Mouse (Mus musculus): Measurements from ENCODE around the gene Gltp. TPM values are rescaled to one million over a fixed set of nuclear protein-coding genes. Genes with fewer than 3 reads are reported as not detected.

The Gltp gene
- polyA plus RNA-seq (2015; fragmentation: Nextera tagmentation; extraction: Ambion mirVana), result 23.1 and 23.8 TPM in 2 replicates

DNA sequence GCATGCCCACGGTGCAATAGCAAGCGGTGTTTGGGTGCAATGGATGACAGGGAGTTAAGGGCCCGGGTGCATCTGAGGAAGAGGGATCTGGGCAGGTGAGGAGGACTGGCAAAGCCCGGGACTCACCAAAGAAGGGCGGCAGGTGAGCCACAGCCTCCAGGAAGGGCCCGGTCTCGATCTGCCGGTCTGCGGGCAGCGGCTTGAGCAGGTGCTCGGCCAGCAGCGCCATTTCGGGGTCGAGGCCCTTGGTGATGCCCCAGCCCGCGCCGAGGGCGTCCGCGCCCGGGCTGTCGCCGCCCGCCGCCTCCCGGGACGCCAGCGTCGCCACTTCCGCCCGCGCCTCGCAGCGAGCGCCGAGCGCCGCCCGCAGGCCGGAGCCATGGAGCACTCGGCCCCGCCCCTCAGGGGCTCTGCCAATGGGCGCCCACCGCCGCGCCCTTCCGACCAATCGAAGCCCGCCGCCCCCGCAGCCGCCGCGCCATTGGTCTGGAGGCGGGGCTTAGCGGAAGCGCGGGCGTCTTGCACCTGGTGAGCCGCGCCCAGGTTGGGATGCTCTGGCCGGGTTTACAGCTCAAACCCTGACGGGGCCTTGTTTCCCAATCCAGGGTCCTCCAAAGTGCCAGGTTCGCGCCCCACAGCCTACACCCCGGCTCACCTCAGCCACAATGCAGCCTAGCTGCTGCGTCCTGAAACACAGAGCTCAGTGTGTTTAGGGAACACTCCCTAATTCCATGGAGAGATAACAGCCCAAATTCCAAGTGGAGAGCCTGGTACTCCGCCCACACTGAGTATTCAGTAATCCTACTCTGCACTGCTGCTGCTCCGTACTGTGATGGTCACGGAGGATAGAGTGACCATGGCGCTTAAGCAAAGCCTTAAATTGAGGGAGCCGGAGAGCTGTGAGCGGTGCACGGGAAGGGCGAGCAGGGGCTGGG lies at the start of gene Gltp:
Gltp (minus strand) TSS at position 352 of the 935 bp plus-strand sequence.
- WGBS (ENCODE audit: insufficient replicate concordance), result 6% methylated on average over 62 of the region's 75 CpGs
- Histone ChIP-seq H3K4me3 (ENCODE audit: low read depth, low read length) (peak within 1 kb of the TSS; percentile 70), H3K27ac (ENCODE audit: low read depth) (peak within 1 kb of the TSS; percentile 53; the same call in 1 of the 2 replicates), H3K4me1 (ENCODE audit: insufficient read depth) (peaks cover 17% of the 10 kb centered on the region), H3K9me3 (ENCODE audit: low read length) (no peaks in the 10 kb centered on the region), H3K27me3 (ENCODE audit: insufficient read depth, low read length) (0 out of 2 replicates have a peak, but pooled peaks cover 3% of the 10 kb centered on the region), H3K36me3 (replicated peaks; ENCODE audit: insufficient read depth, low read length) (no peaks in the 10 kb centered on the region), H3K9ac (replicated peaks) (peak within 1 kb of the TSS; percentile 74), H3K4me2 (ENCODE audit: low read depth, low read length) (peak within 1 kb of the TSS; percentile 94)
- TF ChIP-seq EP300 (IDR thresholded peaks at IDR 0.05; ENCODE audit: low read depth) (no peak), CTCF (IDR thresholded peaks at IDR 0.05; ENCODE audit: low read depth) (peak; percentile 33)
- peak; percentile 99 for ATAC-seq
- DNase-seq, result peak; percentile 95

DNA sequence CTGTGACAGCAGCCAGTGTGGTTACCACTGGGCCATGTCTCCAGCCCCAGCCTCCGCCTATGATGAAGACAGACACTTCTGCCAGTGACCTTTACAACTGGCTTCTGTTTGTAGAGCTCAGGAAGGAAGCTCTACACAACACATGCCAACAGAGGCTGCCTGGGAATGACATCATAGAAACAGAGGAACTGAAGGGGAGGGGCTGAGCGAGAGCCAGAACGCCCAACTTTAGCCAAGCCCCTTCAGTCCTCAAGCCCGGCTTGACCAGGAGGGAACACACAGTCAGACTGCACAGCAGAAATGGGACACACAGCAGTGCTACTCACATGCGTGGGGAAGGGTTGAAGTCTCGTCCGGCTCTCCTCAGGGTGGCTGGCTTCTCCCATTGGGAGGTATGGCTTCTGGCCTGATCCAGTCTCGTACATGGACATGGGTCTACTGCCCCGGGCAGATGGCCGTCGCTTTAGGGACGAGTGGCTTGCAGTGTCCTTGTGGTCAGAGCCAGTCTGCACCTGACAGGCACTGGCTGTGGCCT lies 48.0 kb upstream of the Gltp start:
- H3K27ac ChIP-seq (ENCODE audit: low read depth), result peak overlapping the region; percentile 48
- peaks cover 83% of the 10 kb centered on the region for H3K36me3 ChIP-seq (replicated peaks; ENCODE audit: insufficient read depth, low read length)
- ATAC-seq (peak; percentile 86), DNase-seq (peak; percentile 34)
- no peaks in the 10 kb centered on the region for H3K27me3 ChIP-seq (ENCODE audit: insufficient read depth, low read length)
- H3K4me1 ChIP-seq (ENCODE audit: insufficient read depth), result no peaks in the 10 kb centered on the region; the same call in 1 of the 2 replicates
- H3K4me2 ChIP-seq (ENCODE audit: low read depth, low read length), result no peak overlapping the region
- TF ChIP-seq CTCF (IDR thresholded peaks at IDR 0.05; ENCODE audit: low read depth) (no peak), EP300 (IDR thresholded peaks at IDR 0.05; ENCODE audit: low read depth) (no peak)
- H3K9me3 ChIP-seq (ENCODE audit: low read length), result no peaks in the 10 kb centered on the region
- 69% methylated on average over 12 of the region's 12 CpGs for WGBS (ENCODE audit: insufficient replicate concordance)
- H3K4me3 ChIP-seq (ENCODE audit: low read depth, low read length), result no peak overlapping the region
- H3K9ac ChIP-seq (replicated peaks), result no peak overlapping the region

DNA sequence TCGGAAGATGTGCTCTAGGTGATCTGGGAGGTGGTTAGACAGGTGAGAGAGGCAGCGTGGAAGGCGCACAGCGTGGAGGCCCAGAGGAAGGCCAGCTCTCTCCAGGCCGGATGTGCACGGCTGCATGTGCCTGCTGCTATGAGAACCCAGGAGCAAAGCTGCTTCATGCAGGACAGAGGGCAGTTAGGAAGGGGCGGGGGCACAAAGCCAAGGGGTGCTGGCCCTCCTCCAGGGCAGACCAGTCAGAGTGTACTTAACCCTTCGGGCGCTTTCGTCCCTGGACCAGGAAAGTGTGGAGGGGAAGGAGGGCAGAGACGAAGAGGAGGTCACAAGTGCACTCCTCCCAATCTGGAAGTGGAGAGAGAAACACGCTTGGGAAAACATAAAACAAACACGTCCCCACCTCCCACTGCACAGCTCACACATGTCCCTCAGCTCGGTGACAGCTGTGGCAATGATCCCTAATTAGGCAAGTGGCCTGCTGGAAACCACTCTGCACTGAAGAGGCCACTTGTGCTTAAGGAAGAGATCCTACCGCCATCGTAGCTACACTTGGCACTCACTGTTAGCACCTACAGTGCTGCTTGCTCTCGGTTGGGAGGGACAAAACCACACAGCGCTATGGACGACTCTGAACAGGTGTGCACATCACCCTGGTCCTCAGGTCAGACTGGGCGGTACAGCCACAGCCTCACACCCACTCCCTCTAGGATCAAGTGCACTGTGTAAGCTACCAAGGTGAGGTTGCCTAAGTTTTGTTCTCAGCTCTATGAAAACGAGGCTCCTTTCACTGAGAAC lies 46.5 kb upstream of the Gltp start:
- H3K4me2 ChIP-seq (ENCODE audit: low read depth, low read length), result no peak overlapping the region
- DNase-seq, result no peak
- H3K27ac ChIP-seq (ENCODE audit: low read depth), result no peak overlapping the region
- H3K9ac ChIP-seq (replicated peaks), result no peak overlapping the region
- peaks cover 80% of the 10 kb centered on the region for H3K36me3 ChIP-seq (replicated peaks; ENCODE audit: insufficient read depth, low read length)
- H3K4me1 ChIP-seq (ENCODE audit: insufficient read depth), result no peaks in the 10 kb centered on the region; the same call in 1 of the 2 replicates
- no peaks in the 10 kb centered on the region for H3K27me3 ChIP-seq (ENCODE audit: insufficient read depth, low read length)
- H3K9me3 ChIP-seq (ENCODE audit: low read length), result no peaks in the 10 kb centered on the region
- 84% methylated on average over 21 of the region's 21 CpGs for WGBS (ENCODE audit: insufficient replicate concordance)
- TF ChIP-seq CTCF (IDR thresholded peaks at IDR 0.05; ENCODE audit: low read depth) (no peak), EP300 (IDR thresholded peaks at IDR 0.05; ENCODE audit: low read depth) (no peak)
- ATAC-seq, result no peak
- no peak overlapping the region for H3K4me3 ChIP-seq (ENCODE audit: low read depth, low read length)

DNA sequence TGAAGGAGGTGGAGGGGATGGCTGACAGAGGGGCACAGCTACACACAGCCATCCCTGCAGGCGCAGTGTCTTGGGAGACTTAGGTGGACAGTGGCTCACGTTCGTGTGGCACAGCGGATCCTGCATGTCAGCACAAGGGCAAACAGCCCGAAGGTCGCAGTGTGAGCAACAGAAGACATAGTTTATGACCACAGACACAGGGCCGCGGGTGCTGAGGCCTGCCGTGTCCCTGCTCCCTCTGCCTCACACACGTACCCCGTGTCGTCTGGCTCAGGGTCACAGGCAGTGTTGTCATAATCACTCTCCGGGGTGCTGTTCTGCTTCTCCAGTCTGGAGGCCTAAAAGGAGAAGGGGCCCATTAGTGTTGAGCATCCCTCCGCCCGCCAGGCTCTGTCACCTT lies 42.8 kb upstream of the Gltp start:
- H3K27ac ChIP-seq (ENCODE audit: low read depth), result no peak overlapping the region
- H3K4me2 ChIP-seq (ENCODE audit: low read depth, low read length), result no peak overlapping the region
- WGBS (ENCODE audit: insufficient replicate concordance), result 91% methylated on average over 15 of the region's 15 CpGs
- no peaks in the 10 kb centered on the region for H3K9me3 ChIP-seq (ENCODE audit: low read length)
- no peaks in the 10 kb centered on the region; the same call in 1 of the 2 replicates for H3K4me1 ChIP-seq (ENCODE audit: insufficient read depth)
- H3K27me3 ChIP-seq (ENCODE audit: insufficient read depth, low read length), result no peaks in the 10 kb centered on the region
- DNase-seq (no peak), ATAC-seq (no peak)
- no peak for TF ChIP-seq EP300 (IDR thresholded peaks at IDR 0.05; ENCODE audit: low read depth)
- no peak for TF ChIP-seq CTCF (IDR thresholded peaks at IDR 0.05; ENCODE audit: low read depth)
- H3K9ac ChIP-seq (replicated peaks), result no peak overlapping the region
- H3K4me3 ChIP-seq (ENCODE audit: low read depth, low read length), result no peak overlapping the region
- peaks cover 84% of the 10 kb centered on the region for H3K36me3 ChIP-seq (replicated peaks; ENCODE audit: insufficient read depth, low read length)

DNA sequence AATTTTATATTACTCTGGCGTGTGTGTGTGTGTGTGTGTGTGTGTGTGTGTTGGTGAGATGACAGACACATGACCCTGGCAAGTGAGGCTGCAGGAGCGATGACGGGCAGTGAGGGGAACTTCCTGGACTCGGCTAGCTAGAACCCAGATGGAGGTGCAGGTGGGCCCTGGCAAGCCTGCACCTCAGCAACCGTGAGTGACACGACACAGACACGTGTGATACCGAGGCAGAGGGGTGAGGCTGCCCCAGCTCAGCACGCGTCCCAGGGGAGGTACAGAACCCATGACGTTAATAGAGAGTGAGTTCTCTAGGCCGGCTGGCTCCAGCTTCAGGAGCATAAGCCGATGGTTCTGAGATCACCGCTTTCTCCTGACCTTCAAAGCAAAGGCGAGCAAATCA lies 41.2 kb upstream of the Gltp start:
- no peaks in the 10 kb centered on the region for H3K27me3 ChIP-seq (ENCODE audit: insufficient read depth, low read length)
- DNase-seq (no peak), ATAC-seq (no peak)
- H3K27ac ChIP-seq (ENCODE audit: low read depth), result no peak overlapping the region
- no peak overlapping the region for H3K4me3 ChIP-seq (ENCODE audit: low read depth, low read length)
- H3K9me3 ChIP-seq (ENCODE audit: low read length), result no peaks in the 10 kb centered on the region
- H3K4me2 ChIP-seq (ENCODE audit: low read depth, low read length), result no peak overlapping the region
- H3K4me1 ChIP-seq (ENCODE audit: insufficient read depth), result no peaks in the 10 kb centered on the region
- H3K36me3 ChIP-seq (replicated peaks; ENCODE audit: insufficient read depth, low read length), result peaks cover 76% of the 10 kb centered on the region
- no peak overlapping the region for H3K9ac ChIP-seq (replicated peaks)
- TF ChIP-seq CTCF (IDR thresholded peaks at IDR 0.05; ENCODE audit: low read depth), result no peak
- no peak for TF ChIP-seq EP300 (IDR thresholded peaks at IDR 0.05; ENCODE audit: low read depth)
- WGBS (ENCODE audit: insufficient replicate concordance), result 84% methylated on average over 15 of the region's 15 CpGs

Data from liver, postnatal 0 days (tissue).